Mouse (Mus musculus) CH12.LX (cell line): ENCODE measurements around the gene Mutyh. TPM values are rescaled to one million over a fixed set of nuclear protein-coding genes. Genes with fewer than 3 reads are reported as not detected.

Experiments
- DNase-seq: peaks from one replicate; pipeline ENCODE4 v3.0.0-alpha.2; 2013; ENCODE audit errors: extremely low read depth
- H3K27ac ChIP-seq: 2 replicates; pipeline ENCODE4 v1.5.1; 2012; ENCODE audit warnings: low read depth, mild to moderate bottlenecking, control low read depth, moderate library complexity; ENCODE audit not compliant: insufficient read depth
- H3K27me3 ChIP-seq: replicated peaks from 2 replicates; pipeline ENCODE3; 2012; ENCODE audit warnings: inconsistent platforms
- H3K36me3 ChIP-seq, 2 experiments: replicated peaks in 1 of 2; 2 replicates each; pipeline versions ENCODE3 to v1.6.1; 2012; ENCODE audit warnings: inconsistent platforms in 1 of 2, low read length in 1 of 2, mild to moderate bottlenecking in 1 of 2, mixed read lengths in 1 of 2, moderate library complexity in 1 of 2; ENCODE audit not compliant: control insufficient read depth in 1 of 2, insufficient read depth in 1 of 2
- H3K4me1 ChIP-seq, 2 experiments: 2 replicates each; pipeline ENCODE4 v1.6.1; 2012; ENCODE audit warnings: inconsistent platforms in 1 of 2, moderate library complexity in 1 of 2; ENCODE audit not compliant: insufficient read depth in 2 of 2, control insufficient read depth in 1 of 2
- H3K4me2 ChIP-seq: 2 replicates; pipeline ENCODE4 v1.6.1; 2012; ENCODE audit warnings: low read depth, mild to moderate bottlenecking, control low read depth; ENCODE audit not compliant: poor library complexity, insufficient read depth, severe bottlenecking
- H3K4me3 ChIP-seq, 3 experiments: fragments of 150-350 bp in 1 of 3; sonication (generic) in 1 of 3; replicated peaks in 1 of 3; 2 replicates each; pipeline versions ENCODE3 to v1.5.1; 2011 to 2012; ENCODE audit warnings: low read depth in 2 of 3, low read length in 2 of 3, mild to moderate bottlenecking in 2 of 3, moderate library complexity in 2 of 3, control low read depth in 1 of 3, improper control_type of control experiment in 1 of 3, inconsistent platforms in 1 of 3, mixed read lengths in 1 of 3; ENCODE audit not compliant: poor library complexity in 1 of 3
- H3K79me2 ChIP-seq: replicated peaks from 2 replicates; pipeline ENCODE4 v1.6.1; 2012; ENCODE audit warnings: mild to moderate bottlenecking, moderate library complexity; ENCODE audit not compliant: control insufficient read depth, poor library complexity, insufficient read depth, severe bottlenecking; ENCODE audit errors: extremely low read depth
- H3K9ac ChIP-seq: 2 replicates; pipeline ENCODE4 v1.6.1; 2012; ENCODE audit warnings: low read depth, mild to moderate bottlenecking, control low read depth, moderate library complexity; ENCODE audit not compliant: insufficient read depth
- H3K9me3 ChIP-seq: replicated peaks from 2 replicates; pipeline ENCODE3; 2012; ENCODE audit warnings: low read length, inconsistent platforms, mixed read lengths
- BHLHE40 ChIP-seq: IDR thresholded peaks from 2 replicates; pipeline ENCODE4 v1.6.1; 2011; ENCODE audit warnings: mild to moderate bottlenecking, low read depth, low read length, improper control_type of control experiment
- CHD1 ChIP-seq: IDR thresholded peaks from 2 replicates; pipeline ENCODE4 v1.6.1; 2012; ENCODE audit warnings: low read depth, low read length, improper control_type of control experiment, inconsistent platforms
- CHD2 ChIP-seq: IDR thresholded peaks from 2 replicates; pipeline ENCODE4 v1.6.1; 2011; ENCODE audit warnings: low read length, improper control_type of control experiment
- CTCF ChIP-seq, 2 experiments: IDR thresholded peaks in 1 of 2; conservative IDR thresholded peaks in 1 of 2; 2 replicates each; pipeline ENCODE4 v1.5.1; 2011 to 2012; ENCODE audit warnings: low read depth in 2 of 2, low read length in 2 of 2, improper control_type of control experiment in 1 of 2, inconsistent platforms in 1 of 2, mild to moderate bottlenecking in 1 of 2, moderate library complexity in 1 of 2
- E2F4 ChIP-seq: IDR thresholded peaks from 2 replicates; pipeline ENCODE4 v1.6.1; 2011; ENCODE audit warnings: low read depth, low read length, improper control_type of control experiment; ENCODE audit not compliant: insufficient replicate concordance
- ELF1 ChIP-seq: IDR thresholded peaks from 2 replicates; pipeline ENCODE4 v1.6.1; 2014; ENCODE audit warnings: low read depth, mild to moderate bottlenecking, inconsistent platforms, low read length, improper control_type of control experiment
- EP300 ChIP-seq: IDR thresholded peaks from 2 replicates; pipeline ENCODE4 v1.6.1; 2011; ENCODE audit warnings: low read length, improper control_type of control experiment
- ETS1 ChIP-seq: conservative IDR thresholded peaks from 2 replicates; pipeline ENCODE4 v1.6.1; 2012; ENCODE audit warnings: low read depth, mild to moderate bottlenecking, inconsistent platforms, low read length, improper control_type of control experiment, moderate library complexity
- GABPA ChIP-seq: IDR thresholded peaks from 2 replicates; pipeline ENCODE4 v1.6.1; 2012; ENCODE audit warnings: low read depth, low read length, improper control_type of control experiment, inconsistent platforms; ENCODE audit not compliant: insufficient replicate concordance
- HCFC1 ChIP-seq: IDR thresholded peaks from 2 replicates; pipeline ENCODE4 v1.6.1; 2012; ENCODE audit warnings: low read depth, mild to moderate bottlenecking, inconsistent platforms, low read length, improper control_type of control experiment
- IRF4 ChIP-seq: IDR thresholded peaks from 2 replicates; pipeline ENCODE4 v1.6.1; 2014; ENCODE audit warnings: low read depth, mild to moderate bottlenecking, inconsistent platforms, low read length, improper control_type of control experiment
- JUN ChIP-seq: IDR thresholded peaks from 2 replicates; pipeline ENCODE4 v1.6.1; 2011; ENCODE audit warnings: low read depth, mild to moderate bottlenecking, low read length, improper control_type of control experiment, moderate library complexity; ENCODE audit not compliant: insufficient read depth
- JUND ChIP-seq: conservative IDR thresholded peaks from 2 replicates; pipeline ENCODE4 v1.6.1; 2011; ENCODE audit warnings: low read depth, low read length, improper control_type of control experiment
- KAT2A ChIP-seq: IDR thresholded peaks from 2 replicates; pipeline ENCODE4 v1.6.1; 2012; ENCODE audit warnings: low read length, improper control_type of control experiment, inconsistent platforms; ENCODE audit not compliant: insufficient replicate concordance
- MAFK ChIP-seq: IDR thresholded peaks from 2 replicates; pipeline ENCODE4 v1.6.1; 2011; ENCODE audit warnings: low read length, improper control_type of control experiment; ENCODE audit not compliant: insufficient replicate concordance
- MAX ChIP-seq: IDR thresholded peaks from 2 replicates; pipeline ENCODE4 v1.6.1; 2011; ENCODE audit warnings: low read length, improper control_type of control experiment
- MAZ ChIP-seq: IDR thresholded peaks from 2 replicates; pipeline ENCODE4 v1.6.1; 2012; ENCODE audit warnings: low read depth, mild to moderate bottlenecking, inconsistent platforms, low read length, improper control_type of control experiment, moderate library complexity
- MEF2A ChIP-seq: IDR thresholded peaks from 2 replicates; pipeline ENCODE4 v1.6.1; 2014; ENCODE audit warnings: low read depth, mild to moderate bottlenecking, inconsistent platforms, low read length, improper control_type of control experiment, borderline replicate concordance
- MXI1 ChIP-seq: IDR thresholded peaks from 2 replicates; pipeline ENCODE4 v1.6.1; 2011; ENCODE audit warnings: mild to moderate bottlenecking, low read depth, low read length, improper control_type of control experiment
- MYC ChIP-seq: IDR thresholded peaks from 2 replicates; pipeline ENCODE4 v1.6.1; 2011; ENCODE audit warnings: low read depth, mild to moderate bottlenecking, improper control_type of control experiment, low read length
- NELFE ChIP-seq: IDR thresholded peaks from 2 replicates; pipeline ENCODE4 v1.6.1; 2011; ENCODE audit warnings: low read depth, low read length, improper control_type of control experiment
- NRF1 ChIP-seq: IDR thresholded peaks from 2 replicates; pipeline ENCODE4 v1.6.1; 2014; ENCODE audit warnings: low read depth, mild to moderate bottlenecking, inconsistent platforms, low read length, improper control_type of control experiment, moderate library complexity
- PAX5 ChIP-seq: IDR thresholded peaks from 2 replicates; pipeline ENCODE4 v1.6.1; 2012; ENCODE audit warnings: low read length, inconsistent platforms, mixed read lengths
- POLR2A ChIP-seq: IDR thresholded peaks from 2 replicates; pipeline ENCODE4 v1.6.1; 2011; ENCODE audit warnings: low read depth, mild to moderate bottlenecking, improper control_type of control experiment, low read length
- POLR2AphosphoS2 ChIP-seq: IDR thresholded peaks from 2 replicates; pipeline ENCODE4 v1.6.1; 2011; ENCODE audit warnings: low read depth, low read length, improper control_type of control experiment
- RAD21 ChIP-seq: IDR thresholded peaks from 2 replicates; pipeline ENCODE4 v1.6.1; 2011; ENCODE audit warnings: low read depth, mild to moderate bottlenecking, low read length, improper control_type of control experiment, moderate library complexity
- RCOR1 ChIP-seq: conservative IDR thresholded peaks from 2 replicates; pipeline ENCODE4 v1.6.1; 2012; ENCODE audit warnings: low read depth, mild to moderate bottlenecking, inconsistent platforms, low read length, improper control_type of control experiment
- SIN3A ChIP-seq: IDR thresholded peaks from 2 replicates; pipeline ENCODE4 v1.6.1; 2012; ENCODE audit warnings: low read length, improper control_type of control experiment, inconsistent platforms
- SMC3 ChIP-seq: IDR thresholded peaks from 2 replicates; pipeline ENCODE4 v1.6.1; 2011; ENCODE audit warnings: low read depth, low read length, improper control_type of control experiment
- TBP ChIP-seq: conservative IDR thresholded peaks from 2 replicates; pipeline ENCODE4 v1.6.1; 2011; ENCODE audit warnings: low read depth, low read length, improper control_type of control experiment
- TCF12 ChIP-seq: IDR thresholded peaks from 2 replicates; pipeline ENCODE4 v1.6.1; 2014; ENCODE audit warnings: low read depth, mild to moderate bottlenecking, inconsistent platforms, low read length, improper control_type of control experiment
- UBTF ChIP-seq: IDR thresholded peaks from 2 replicates; pipeline ENCODE4 v1.6.1; 2012; ENCODE audit warnings: low read depth, mild to moderate bottlenecking, inconsistent platforms, low read length, improper control_type of control experiment, moderate library complexity
- USF1 ChIP-seq: IDR thresholded peaks from 2 replicates; pipeline ENCODE4 v1.6.1; 2014; ENCODE audit warnings: low read depth, mild to moderate bottlenecking, inconsistent platforms, low read length, improper control_type of control experiment
- USF2 ChIP-seq: conservative IDR thresholded peaks from 2 replicates; pipeline ENCODE4 v1.6.1; 2011; ENCODE audit warnings: low read depth, low read length, improper control_type of control experiment
- ZC3H11A ChIP-seq: IDR thresholded peaks from 2 replicates; pipeline ENCODE4 v1.6.1; 2012; ENCODE audit warnings: low read depth, mild to moderate bottlenecking, inconsistent platforms, low read length, improper control_type of control experiment
- ZKSCAN1 ChIP-seq: IDR thresholded peaks from 2 replicates; pipeline ENCODE4 v1.6.1; 2012; ENCODE audit warnings: low read depth, inconsistent platforms, low read length, improper control_type of control experiment, borderline replicate concordance
- ZMIZ1 ChIP-seq: IDR thresholded peaks from 2 replicates; pipeline ENCODE4 v1.6.1; 2012; ENCODE audit warnings: low read depth, mild to moderate bottlenecking, inconsistent platforms, low read length, improper control_type of control experiment
- ZNF384 ChIP-seq: IDR thresholded peaks from 2 replicates; pipeline ENCODE4 v1.6.1; 2012; ENCODE audit warnings: low read depth, low read length, improper control_type of control experiment, inconsistent platforms
- dilution Hi-C: fragments of 300-500 bp; cut with MboI; formaldehyde crosslinking; loops from 2 replicates; pipeline ENCODE4 v1.14.3; 2020; ENCODE audit warnings: low sequenced_read_pairs; ENCODE audit not compliant: extremely low pct_unique_long_range_greater_than_20kb, extremely low pct_ligation_motif_present
- in situ Hi-C: fragments of 300-500 bp; cut with MboI; formaldehyde crosslinking; loops from 3 replicates; pipeline ENCODE4 v1.14.3; 2019; ENCODE audit warnings: low sequenced_read_pairs, low pct_ligation_motif_present, low pct_unique_long_range_greater_than_20kb, mixed read lengths
- polyA plus RNA-seq: library from polyadenylated mRNA; unstranded; fragments of >175 nt; gene quantifications from 2 replicates; pipeline ENCODE4 v1.2.1, GENCODE M21; 2012; ENCODE audit warnings: low read depth; ENCODE audit not compliant: insufficient read length
- total RNA-seq, 2 experiments: library from RNA; depleted of rRNA; stranded (reverse); fragments of 300-350 nt in 1 of 2; fragments of >200 nt in 1 of 2; gene quantifications; 2 replicates each; pipeline ENCODE4 v1.2.3; 2012 to 2014

The Mutyh gene
- total and polyA plus RNA-seq, 3 experiments = 12.1 to 13.1 (median 12.5) TPM

DNA sequence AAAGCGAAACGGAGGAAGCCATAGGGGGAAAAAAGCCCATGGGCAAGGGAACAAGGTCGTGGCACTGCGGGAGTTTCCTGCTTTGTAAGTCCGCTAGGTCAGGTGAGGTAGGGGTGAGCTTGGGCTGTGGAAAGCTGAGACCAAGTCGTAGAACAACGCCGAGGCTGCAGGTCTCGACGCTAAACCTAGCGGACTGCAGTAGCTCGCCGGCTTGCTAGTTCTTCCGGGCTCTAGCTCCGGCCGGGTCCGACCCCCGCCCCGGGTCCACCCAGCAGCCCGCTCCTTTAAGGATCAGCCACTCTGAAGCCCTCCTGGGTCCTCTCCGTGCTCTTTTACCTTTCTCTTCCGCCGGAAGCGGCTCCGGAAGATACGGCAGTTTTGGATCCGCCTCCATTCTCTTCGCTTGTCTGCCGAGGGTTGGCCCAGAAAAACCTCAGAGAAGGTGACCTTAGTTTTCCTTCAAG, 17.1 kb downstream of the Mutyh start:
- no peaks in the 10 kb centered on the region for H3K27me3 ChIP-seq
- no peaks in the 10 kb centered on the region for H3K9me3 ChIP-seq
- dilution Hi-C loops (no loop called here), in situ Hi-C loops (loop anchor here (5.0 to 25.0 kb wide), 3 partner anchors 168 to 662 kb away; partner anchors contain the start of genes 1700042G07Rik, Gm49337, Lurap1 and Tspan1)
- H3K36me3 ChIP-seq = peaks cover 0 to 12% of the 10 kb centered on the region in 2 experiments
- peaks cover 4 to 18% of the 10 kb centered on the region in 2 experiments for H3K4me1 ChIP-seq
- peak; percentile 86 for DNase-seq
- H3K4me3 ChIP-seq = peak overlapping the region; percentile 75 to 81 (median 80)
- H3K9ac ChIP-seq = peak overlapping the region; percentile 79
- H3K4me2 ChIP-seq = peak overlapping the region; percentile 84
- TF ChIP-seq JUN (no peak), SMC3 (no peak), MXI1 (peak; percentile 76), EP300 (no peak), TCF12 (peak; percentile 79; the same call in 1 of the 2 replicates), MAZ (no peak), CTCF (conservative IDR thresholded peaks at IDR 0.05 in 1 of 2, IDR thresholded peaks at IDR 0.05 in 1 of 2; ENCODE audit: low read depth in 2 of 2, low read length in 2 of 2) (no peak), E2F4 (no peak), SIN3A (peak; percentile 71; the same call in 1 of the 2 replicates), JUND (no peak), KAT2A (0 out of 2 replicates have a peak, but pooled peaks have one; percentile 43), ZKSCAN1 (no peak), ZMIZ1 (peak; percentile 84), UBTF (0 out of 2 replicates have a peak, but pooled peaks have one; percentile 66), USF2 (no peak), ETS1 (no peak), CHD2 (no peak), TBP (peak; percentile 88), GABPA (no peak), RCOR1 (no peak), ELF1 (peak; percentile 73), USF1 (no peak), PAX5 (no peak), CHD1 (no peak), NELFE (peak; percentile 94), IRF4 (peak; percentile 38; the same call in 1 of the 2 replicates), MEF2A (0 out of 2 replicates have a peak, but pooled peaks have one; percentile 37), ZNF384 (no peak), MAFK (no peak), NRF1 (no peak), BHLHE40 (peak; percentile 48; the same call in 1 of the 2 replicates), HCFC1 (peak; percentile 77), MAX (no peak), POLR2AphosphoS2 (peak; percentile 81; the same call in 1 of the 2 replicates), RAD21 (no peak), ZC3H11A (no peak), MYC (no peak), POLR2A (peak; percentile 95)
- TF ChIP-seq, all 38 proteins: peak for 15
- H3K79me2 ChIP-seq = no peaks in the 10 kb centered on the region
- H3K27ac ChIP-seq = peak overlapping the region; percentile 21; the same call in 1 of the 2 replicates
